Mouse (Mus musculus) midbrain, embryonic 10.5 days (tissue): ENCODE measurements at regions not wholly inside any gene's neighbourhood (a gene's known extent, or its start where the extent isn't known, plus 50 kb on each side); places are given as distances from the start of the nearest gene placed in this dataset.

Experiments used
- DNase-seq: peaks from one replicate; pipeline ENCODE4 v3.0.0-alpha.2; 2017; ENCODE audit warnings: low spot score
- H3K27ac ChIP-seq: fragments of 300-500 bp; sonication (generic); replicated peaks from 2 replicates; pipeline ENCODE4 v1.5.1; 2016; ENCODE audit warnings: mild to moderate bottlenecking
- H3K27me3 ChIP-seq: fragments of 300-500 bp; sonication (generic); 2 replicates; pipeline ENCODE4 v1.6.1; 2016; ENCODE audit warnings: low read depth, mild to moderate bottlenecking; ENCODE audit not compliant: poor library complexity, severe bottlenecking
- H3K36me3 ChIP-seq: fragments of 300-500 bp; sonication (generic); 2 replicates; pipeline ENCODE4 v1.6.1; 2016; ENCODE audit warnings: mild to moderate bottlenecking, moderate library complexity
- H3K4me1 ChIP-seq: fragments of 300-500 bp; sonication (generic); 2 replicates; pipeline ENCODE4 v1.6.1; 2016
- H3K4me3 ChIP-seq: fragments of 300-500 bp; sonication (generic); 2 replicates; pipeline ENCODE4 v1.5.1; 2016; ENCODE audit warnings: mild to moderate bottlenecking, moderate library complexity
- H3K9me3 ChIP-seq: fragments of 300-500 bp; sonication (generic); replicated peaks from 2 replicates; pipeline ENCODE4 v1.6.1; 2016; ENCODE audit warnings: mild to moderate bottlenecking
- WGBS: fragments of 180-500 bp; shearing (Covaris S2); methylation state at CpG from one replicate; pipeline ENCODE4 v1.1.7; 2016; 5-methylcytosine and 5-hydroxymethylcytosine counted together

DNA sequence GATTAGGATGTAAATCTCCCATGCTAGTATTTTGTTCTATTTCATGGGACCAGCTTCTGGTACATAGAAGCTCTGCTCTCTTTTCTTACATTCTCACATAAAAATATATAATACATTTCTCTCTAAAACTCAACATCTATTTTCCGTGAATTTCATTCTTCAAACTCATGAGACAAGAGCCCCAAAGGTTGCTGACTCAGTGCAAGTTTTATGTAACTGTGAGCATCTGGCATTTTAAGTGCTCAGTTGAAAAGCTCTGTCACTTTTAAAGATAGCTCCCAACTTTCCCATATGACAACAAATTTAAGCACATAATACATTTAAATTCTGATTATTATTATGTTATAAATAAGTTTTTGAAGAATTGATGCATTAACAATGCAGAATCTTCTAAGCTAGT is 268.5 kb downstream of the AW209491 start:
- H3K9me3 ChIP-seq, result no peaks in the 10 kb centered on the region
- H3K4me3 ChIP-seq, result no peak overlapping the region
- WGBS, result 86% methylated on average over 1 of the region's 1 CpGs
- H3K36me3 ChIP-seq, result no peaks in the 10 kb centered on the region
- H3K27ac ChIP-seq, result no peak overlapping the region
- no peaks in the 10 kb centered on the region for H3K4me1 ChIP-seq
- H3K27me3 ChIP-seq, result no peaks in the 10 kb centered on the region
- no peak for DNase-seq

GRCm38 (mm10) chr13:14930137-14930785 is 300.3 kb downstream of the AW209491 start:
- Histone ChIP-seq H3K27ac (no peak overlapping the region), H3K27me3 (no peaks in the 10 kb centered on the region), H3K4me1 (no peaks in the 10 kb centered on the region), H3K4me3 (no peak overlapping the region), H3K36me3 (no peaks in the 10 kb centered on the region), H3K9me3 (no peaks in the 10 kb centered on the region)
- no peak for DNase-seq
- 89% methylated on average over 3 of the region's 3 CpGs for WGBS

- Histone ChIP-seq H3K27ac (no peak overlapping the region), H3K4me3 (no peak overlapping the region), H3K4me1 (no peaks in the 10 kb centered on the region), H3K27me3 (no peaks in the 10 kb centered on the region), H3K36me3 (no peaks in the 10 kb centered on the region), H3K9me3 (no peaks in the 10 kb centered on the region)
- no peak for DNase-seq
- WGBS, result 76% methylated on average over 1 of the region's 1 CpGs
Observed at GRCm38 (mm10) chr13:14966187-14966726, 336.3 kb downstream of the AW209491 start.

DNA sequence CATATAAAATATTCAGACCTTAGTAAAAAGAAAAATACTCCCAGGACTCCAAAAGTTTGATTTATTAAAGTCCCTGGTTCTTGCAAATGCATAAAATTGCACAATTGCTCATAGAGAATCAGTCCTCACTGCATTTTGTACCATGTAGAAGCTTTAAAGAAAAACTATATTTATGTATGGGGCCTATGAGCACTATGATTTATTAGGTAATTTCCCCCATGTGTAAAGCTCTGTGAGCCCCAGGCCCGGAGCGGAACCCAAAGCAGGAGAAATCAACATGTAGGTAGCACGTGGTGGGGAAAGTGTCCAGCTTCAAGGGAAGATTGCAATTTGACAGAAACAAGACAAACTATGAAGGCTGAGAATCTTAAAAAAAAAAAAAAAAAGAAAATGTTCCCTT is 372.7 kb downstream of the AW209491 start:
- 93% methylated on average over 3 of the region's 3 CpGs for WGBS
- no peak overlapping the region for H3K4me3 ChIP-seq

DNA sequence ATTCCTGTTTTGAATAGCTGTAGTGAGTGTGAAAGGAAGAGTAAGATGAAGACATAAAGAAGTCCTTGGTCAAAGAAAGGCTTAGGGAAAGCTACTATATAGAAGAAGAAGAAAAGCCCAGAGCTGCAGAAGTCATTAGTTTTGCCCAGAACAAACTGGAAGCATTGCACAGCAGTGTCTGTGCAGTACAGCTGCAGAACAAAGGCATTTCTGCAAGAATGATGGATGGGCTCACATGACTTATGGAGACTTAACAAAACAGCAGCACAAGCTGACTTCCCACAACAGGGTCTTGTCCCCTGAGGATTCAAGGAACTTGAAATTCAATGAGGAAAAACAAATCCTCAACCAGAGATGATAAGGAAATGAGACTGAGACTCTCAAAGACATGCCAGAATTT is 381.7 kb downstream of the AW209491 start:
- DNase-seq, result no peak
- Histone ChIP-seq H3K36me3 (no peaks in the 10 kb centered on the region), H3K4me1 (peaks cover 4% of the 10 kb centered on the region; the same call in 1 of the 2 replicates), H3K27me3 (no peaks in the 10 kb centered on the region), H3K27ac (no peak overlapping the region), H3K9me3 (no peaks in the 10 kb centered on the region), H3K4me3 (no peak overlapping the region)

More for the DNA sequence above, 372.7 kb downstream of the AW209491 start:
- Histone ChIP-seq H3K4me1 (no peaks in the 10 kb centered on the region), H3K9me3 (no peaks in the 10 kb centered on the region), H3K36me3 (no peaks in the 10 kb centered on the region), H3K27ac (no peak overlapping the region), H3K27me3 (no peaks in the 10 kb centered on the region)
- no peak for DNase-seq

- DNase-seq, result no peak
- Histone ChIP-seq H3K36me3 (no peaks in the 10 kb centered on the region), H3K4me3 (no peak overlapping the region), H3K27me3 (no peaks in the 10 kb centered on the region), H3K4me1 (no peaks in the 10 kb centered on the region), H3K27ac (no peak overlapping the region), H3K9me3 (no peaks in the 10 kb centered on the region)
- WGBS, result 73% methylated on average over 16 of the region's 16 CpGs
Observed at GRCm38 (mm10) chr13:15018811-15019745, 389.1 kb downstream of the AW209491 start.

GRCm38 (mm10) chr13:15026601-15027000 is 396.6 kb downstream of the AW209491 start:
- Histone ChIP-seq H3K9me3 (no peaks in the 10 kb centered on the region), H3K27me3 (no peaks in the 10 kb centered on the region), H3K27ac (no peak overlapping the region), H3K36me3 (no peaks in the 10 kb centered on the region), H3K4me1 (no peaks in the 10 kb centered on the region), H3K4me3 (no peak overlapping the region)
- DNase-seq, result no peak
- 95% methylated on average over 2 of the region's 2 CpGs for whole genome bisulfite sequencing

GRCm38 (mm10) chr13:15052667-15053375 is 410.2 kb upstream of the Gli3 start:
- 63% methylated on average over 4 of the region's 4 CpGs for WGBS
- Histone ChIP-seq H3K36me3 (no peaks in the 10 kb centered on the region), H3K4me3 (no peak overlapping the region), H3K4me1 (0 out of 2 replicates have a peak, but pooled peaks cover 3% of the 10 kb centered on the region), H3K27ac (no peak overlapping the region), H3K9me3 (no peaks in the 10 kb centered on the region), H3K27me3 (no peaks in the 10 kb centered on the region)
- no peak for DNase-seq

DNA sequence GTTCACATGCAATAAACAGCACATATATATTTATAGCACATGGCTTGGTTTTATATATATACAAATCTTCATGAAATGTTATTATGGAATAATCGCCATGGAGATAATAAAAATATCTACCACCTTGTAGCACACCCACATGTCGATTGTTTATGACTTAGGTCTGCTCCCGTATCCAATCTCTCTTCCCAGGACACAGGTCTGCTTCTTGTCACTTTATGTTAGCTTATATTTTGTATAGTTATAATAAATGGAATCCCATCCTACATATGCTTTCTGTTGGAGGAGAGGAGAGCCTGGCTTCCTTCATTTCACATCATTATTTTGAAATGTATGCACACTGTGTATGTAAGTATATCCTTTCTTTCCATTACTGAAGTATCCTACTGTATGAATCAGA is 408.3 kb upstream of the Gli3 start:
- no peaks in the 10 kb centered on the region for H3K9me3 ChIP-seq
- H3K27me3 ChIP-seq, result no peaks in the 10 kb centered on the region
- 0 out of 2 replicates have a peak, but pooled peaks cover 3% of the 10 kb centered on the region for H3K4me1 ChIP-seq
- H3K4me3 ChIP-seq, result no peak overlapping the region
- H3K36me3 ChIP-seq, result no peaks in the 10 kb centered on the region
- no peak for DNase-seq
- H3K27ac ChIP-seq, result no peak overlapping the region
- 93% methylated on average over 3 of the region's 3 CpGs for WGBS

GRCm38 (mm10) chr13:15078635-15079094 is 384.4 kb upstream of the Gli3 start:
- Histone ChIP-seq H3K4me3 (no peak overlapping the region), H3K4me1 (no peaks in the 10 kb centered on the region), H3K36me3 (no peaks in the 10 kb centered on the region), H3K9me3 (no peaks in the 10 kb centered on the region), H3K27ac (no peak overlapping the region), H3K27me3 (no peaks in the 10 kb centered on the region)
- no peak for DNase-seq
- WGBS, result 78% methylated on average over 2 of the region's 2 CpGs

- no peak overlapping the region for H3K4me3 ChIP-seq
- H3K27ac ChIP-seq, result no peak overlapping the region
- H3K36me3 ChIP-seq, result no peaks in the 10 kb centered on the region
- H3K27me3 ChIP-seq, result no peaks in the 10 kb centered on the region
- H3K4me1 ChIP-seq, result no peaks in the 10 kb centered on the region
- DNase-seq, result no peak
- H3K9me3 ChIP-seq, result no peaks in the 10 kb centered on the region
Observed at GRCm38 (mm10) chr13:15079148-15079547, 383.9 kb upstream of the Gli3 start.

DNA sequence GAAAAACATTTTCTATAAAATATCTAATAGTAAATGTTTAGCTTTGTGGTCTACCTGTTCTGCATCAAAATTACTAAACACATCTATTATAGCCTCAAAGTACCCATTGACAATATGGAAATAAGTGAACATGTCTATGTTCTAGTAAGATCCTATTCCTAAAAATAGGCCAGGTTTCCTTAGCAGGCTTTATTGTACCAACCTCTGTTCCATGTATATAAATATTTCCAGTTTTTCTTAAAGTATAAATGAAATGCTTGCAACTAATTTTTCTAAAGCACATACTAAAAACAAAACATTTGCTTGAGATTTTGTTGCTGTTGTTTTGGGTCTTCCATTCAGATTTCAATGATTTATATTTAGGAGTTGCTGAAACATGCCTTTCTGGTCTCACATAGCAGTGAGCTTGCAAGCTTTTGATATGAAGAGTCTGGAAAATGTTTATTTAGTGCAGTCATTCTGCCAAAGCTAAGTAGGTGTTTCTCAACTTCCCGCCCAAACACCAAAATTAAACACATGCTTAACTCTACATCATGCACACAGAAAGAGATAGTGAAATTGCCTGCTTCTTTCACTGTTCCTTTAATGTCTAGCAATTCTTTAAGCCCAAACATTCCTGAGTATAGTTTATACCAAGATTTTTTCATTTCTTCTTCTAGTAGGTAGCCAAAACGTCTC is 380.6 kb upstream of the Gli3 start:
- Histone ChIP-seq H3K27ac (no peak overlapping the region), H3K4me1 (no peaks in the 10 kb centered on the region), H3K36me3 (no peaks in the 10 kb centered on the region), H3K4me3 (no peak overlapping the region), H3K27me3 (no peaks in the 10 kb centered on the region), H3K9me3 (no peaks in the 10 kb centered on the region)
- DNase-seq, result no peak
- WGBS, result 90% methylated on average over 2 of the region's 2 CpGs
